Mouse (Mus musculus) E14TG2a.4 (cell line): ENCODE measurements at regions not wholly inside any gene's neighbourhood (a gene's known extent, or its start where the extent isn't known, plus 50 kb on each side); places are given as distances from the start of the nearest gene placed in this dataset.

Experiments
- CTCF ChIP-seq: conservative IDR thresholded peaks from 2 replicates; pipeline ENCODE4 v1.5.1; 2014; ENCODE audit warnings: low read length
- NANOG ChIP-seq: IDR thresholded peaks from 2 replicates; pipeline ENCODE4 v1.6.1; 2014; ENCODE audit warnings: borderline replicate concordance, low read length, mixed read lengths
- POU5F1 ChIP-seq: IDR thresholded peaks from 2 replicates; pipeline ENCODE4 v1.6.1; 2014; ENCODE audit warnings: low read length, borderline replicate concordance

- TF ChIP-seq CTCF = no peak
- no peak for TF ChIP-seq NANOG
- no peak for TF ChIP-seq POU5F1
Measured at GRCm38 (mm10) chr4:31743776-31744175, 220.1 kb upstream of the Map3k7 start.
